Mouse (Mus musculus): ENCODE data around the gene Tpst2.

- no peak for TF ChIP-seq CTCF (IDR thresholded peaks at IDR 0.05; ENCODE audit: low read depth, low read length)
- TF ChIP-seq POLR2A (IDR thresholded peaks at IDR 0.05; ENCODE audit: extremely low read depth, insufficient read depth, low read length) = no peak
Observed at GRCm38 (mm10) chr5:112300721-112301308, 24.3 kb downstream of the Tpst2 start.

Data from liver, adult 2 months (tissue).